Mouse (Mus musculus) c-Kit-positive CD71-positive TER-119-negative erythroid progenitor cells, embryonic 14.5 days (primary cell): Measurements from ENCODE around the gene 4833439L19Rik.
"Not testable (repeated sequence)": the region's sequence is repeated elsewhere in the genome, so short reads cannot be mapped to it uniquely, and the experiment has no call there.

Experiments used
- DNase-seq: peaks from one replicate; pipeline ENCODE4 v3.0.0-alpha.2; 2013; ENCODE audit warnings: low read depth

Gene 4833439L19Rik

GRCm38 (mm10) chr13:54565201-54565581, at the start of gene 4833439L19Rik:
Gene 4833439L19Rik, minus strand, starts transcription at chr13:54565435.
- DNase-seq, result peak; percentile 90

DNA sequence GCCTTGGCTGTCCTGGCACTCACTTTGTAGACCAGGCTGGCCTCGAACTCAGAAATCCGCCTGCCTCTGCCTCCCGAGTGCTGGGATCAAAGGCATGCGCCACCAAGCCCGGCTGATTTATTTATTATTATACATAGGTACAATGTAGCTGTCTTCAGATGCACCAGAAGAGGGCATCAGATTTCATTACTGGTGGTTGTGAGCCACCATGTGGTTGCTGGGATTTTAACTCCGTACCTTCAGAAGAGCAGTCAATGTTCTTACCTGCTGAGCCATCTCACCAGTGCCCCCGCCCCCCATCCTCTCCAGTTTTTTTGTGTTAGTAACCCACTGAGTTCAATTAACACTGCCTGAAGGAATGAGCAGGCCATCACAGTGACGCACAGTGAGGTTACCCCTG, 47.9 kb upstream of the 4833439L19Rik start:
- DNase-seq, result not testable (repeated sequence)

DNA sequence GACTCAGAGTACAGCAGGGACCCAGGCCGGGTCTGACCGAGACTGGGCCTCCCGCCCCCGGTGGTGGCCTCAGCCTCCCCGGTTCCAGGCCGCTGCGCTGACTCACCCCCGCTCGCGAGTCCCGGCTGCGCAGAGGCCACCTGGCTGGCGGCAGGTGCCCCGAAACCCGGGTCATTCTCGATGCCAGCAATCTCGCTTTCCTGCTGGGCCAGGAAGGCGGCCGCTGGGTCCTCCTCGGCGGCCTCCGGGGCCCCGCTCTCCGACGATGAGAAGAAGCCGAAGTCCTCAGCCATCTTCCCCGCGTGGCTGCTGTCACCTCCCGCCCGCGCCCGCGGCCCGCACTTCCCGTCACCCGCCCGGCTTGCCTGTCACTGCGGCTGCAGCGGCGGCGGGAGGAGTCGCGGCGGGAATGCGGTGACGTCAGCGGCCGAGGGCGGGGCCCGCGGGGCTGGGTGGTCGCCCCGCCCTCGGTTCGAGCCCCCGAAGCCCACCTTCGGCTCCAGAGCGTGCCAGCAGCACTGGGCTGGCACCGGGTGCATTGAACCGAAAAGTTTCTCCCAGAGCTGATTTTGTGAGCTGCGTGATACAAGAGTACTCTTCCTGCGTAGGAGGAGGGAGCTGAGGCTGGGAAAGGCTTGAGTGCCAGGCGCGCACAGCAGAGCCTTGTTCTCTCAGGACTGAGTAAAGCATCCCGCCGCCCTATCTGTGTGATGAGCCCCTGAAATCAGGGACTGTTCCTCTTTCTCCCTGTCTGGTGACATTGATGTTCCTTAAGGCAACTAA, 45.9 kb upstream of the 4833439L19Rik start, which contains the start of gene Cltb:
Gene Cltb, minus strand, starts transcription at position 373 of the 783 bp plus-strand sequence.
- DNase-seq, result no peak

- no peak for DNase-seq
Observed at GRCm38 (mm10) chr13:54610613-54610971, 45.4 kb upstream of the 4833439L19Rik start.

- no peak for DNase-seq
Observed at GRCm38 (mm10) chr13:54609301-54609700, 44.1 kb upstream of the 4833439L19Rik start.

- no peak for DNase-seq
Observed at GRCm38 (mm10) chr13:54608666-54609065, 43.4 kb upstream of the 4833439L19Rik start.

DNA sequence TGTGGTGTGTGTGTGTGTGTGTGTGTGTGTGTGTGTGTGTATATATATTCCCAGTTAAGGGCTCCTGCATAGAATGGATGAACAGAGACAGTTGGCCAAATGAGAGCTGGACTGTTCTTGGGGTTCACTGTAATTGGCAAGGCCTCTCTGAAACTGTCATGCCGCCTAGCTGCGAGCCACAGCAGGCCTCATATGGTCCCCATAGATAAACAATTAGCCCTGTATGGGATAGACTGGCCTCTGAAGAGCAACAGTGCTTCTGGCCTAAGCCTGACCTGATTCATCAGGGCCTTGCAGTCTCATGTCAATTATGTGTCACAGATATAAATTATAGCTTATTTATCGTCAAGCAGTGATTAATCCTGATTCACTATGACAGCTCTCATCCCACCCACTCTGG, 42.8 kb upstream of the 4833439L19Rik start:
- no peak for DNase-seq

- no peak for DNase-seq
Observed at GRCm38 (mm10) chr13:54607204-54607603, 42.0 kb upstream of the 4833439L19Rik start.

DNA sequence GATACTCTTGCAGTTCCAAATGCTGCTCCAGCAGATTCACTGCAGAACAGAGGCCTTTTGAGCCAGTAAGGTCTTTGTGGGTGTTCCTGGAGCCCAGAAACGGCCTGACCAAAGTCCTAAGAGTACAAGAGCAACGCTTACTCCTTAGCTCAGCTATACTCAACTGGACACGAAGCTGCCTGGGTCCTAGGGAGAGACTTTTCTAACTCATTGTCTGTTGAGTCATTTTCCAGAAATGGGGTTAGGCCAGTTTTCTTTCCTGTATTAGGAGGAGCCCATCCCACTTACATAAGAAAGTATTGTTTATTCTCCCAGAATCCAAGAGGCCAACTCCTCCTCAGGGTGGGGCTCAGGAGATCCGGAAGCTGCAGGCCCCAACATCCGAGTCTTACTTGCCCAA, 40.2 kb upstream of the 4833439L19Rik start:
- DNase-seq, result no peak

- DNase-seq, result no peak
Observed at GRCm38 (mm10) chr13:54604221-54604620, 39.0 kb upstream of the 4833439L19Rik start.

DNA sequence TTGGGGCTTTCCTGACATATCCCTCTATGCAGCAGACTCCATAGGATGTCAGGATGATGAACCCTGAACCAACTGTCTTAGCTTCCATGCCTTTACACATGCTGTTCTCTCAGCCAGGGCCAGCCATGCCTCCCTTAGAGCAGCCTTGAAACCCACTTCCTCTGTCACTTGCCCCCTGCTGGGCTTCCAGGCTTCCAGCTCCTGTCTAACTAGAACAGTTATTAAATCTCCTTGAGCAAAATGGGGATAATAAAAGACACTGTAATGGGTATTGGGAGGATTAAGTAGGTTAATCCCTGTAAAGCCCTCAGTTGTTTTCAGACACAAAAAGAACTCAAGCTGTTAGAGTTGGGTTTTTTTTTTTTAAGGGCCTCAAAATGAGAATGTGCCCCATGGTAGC, 38.3 kb upstream of the 4833439L19Rik start:
- no peak for DNase-seq

DNA sequence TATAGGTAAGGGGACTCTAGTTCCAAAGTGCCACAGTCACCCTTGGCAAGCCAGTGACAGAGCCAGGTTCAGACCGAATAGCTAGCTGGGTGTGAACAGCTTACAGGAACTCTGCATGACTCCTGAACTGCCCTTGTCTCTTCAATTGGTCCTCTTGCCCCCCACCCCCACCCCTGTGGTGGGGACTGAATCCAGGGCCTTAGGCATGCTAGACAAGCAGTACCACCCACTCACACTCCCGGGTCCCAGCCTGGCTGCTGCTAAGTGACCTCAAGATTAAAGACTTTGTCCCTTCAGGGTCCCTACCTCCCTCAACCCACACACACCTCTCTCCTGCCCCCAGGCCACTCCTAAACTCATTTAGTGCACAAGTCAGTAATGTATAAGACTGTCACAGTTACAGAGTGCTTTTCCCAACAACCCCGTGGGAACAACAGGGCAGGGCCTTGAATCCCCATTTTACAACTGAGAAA, 37.4 kb upstream of the 4833439L19Rik start:
- no peak for DNase-seq

DNA sequence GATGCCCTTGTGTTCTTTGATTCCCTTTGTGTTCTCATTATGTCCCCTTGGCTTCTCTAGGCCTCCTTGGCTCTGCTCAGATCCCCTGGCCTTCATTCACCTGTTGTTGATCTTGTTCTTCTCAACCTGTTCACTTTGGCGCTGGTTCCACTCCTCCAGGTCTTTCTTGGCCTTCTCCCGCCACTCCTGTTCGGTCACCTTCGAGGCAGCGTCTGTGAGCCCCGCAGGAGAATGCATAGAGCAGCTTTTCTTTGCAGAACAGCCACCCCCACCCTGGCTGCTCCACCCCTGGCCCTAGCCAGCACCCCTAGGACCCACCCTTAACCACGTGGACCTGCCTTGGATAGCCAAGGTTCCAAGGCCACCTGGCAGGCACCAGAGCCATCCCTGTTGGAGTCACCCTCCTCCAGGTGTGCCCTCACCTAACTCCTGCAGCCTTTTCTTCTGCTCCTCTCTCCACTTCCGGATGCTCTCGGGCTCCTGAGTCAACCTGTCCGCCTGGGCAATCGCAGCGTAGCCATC, 33.4 kb upstream of the 4833439L19Rik start:
- DNase-seq, result no peak

- DNase-seq, result no peak
Observed at GRCm38 (mm10) chr13:54596870-54597269, 31.6 kb upstream of the 4833439L19Rik start.

- DNase-seq, result no peak
Observed at GRCm38 (mm10) chr13:54596107-54596690, 31.0 kb upstream of the 4833439L19Rik start.

DNA sequence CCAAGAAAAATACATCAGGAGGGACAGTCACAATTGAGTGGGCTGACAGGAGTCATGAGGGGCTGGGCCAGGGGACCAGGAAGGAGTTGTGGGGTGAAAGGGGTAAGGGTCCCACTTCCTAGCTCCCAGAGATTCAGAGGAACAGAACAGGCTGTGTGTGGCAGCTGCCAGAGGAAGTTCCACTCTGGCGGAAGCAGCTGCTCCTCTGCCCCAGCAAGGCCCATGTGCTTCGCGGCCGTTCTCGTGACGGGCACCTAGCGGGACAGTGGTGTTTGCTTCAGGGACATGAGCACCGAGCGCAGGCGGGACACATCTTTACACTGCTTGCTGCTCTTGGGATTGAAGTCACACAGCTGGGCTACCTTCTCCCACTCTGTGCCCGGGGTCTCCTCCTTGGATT, 28.4 kb upstream of the 4833439L19Rik start:
- no peak for DNase-seq

DNA sequence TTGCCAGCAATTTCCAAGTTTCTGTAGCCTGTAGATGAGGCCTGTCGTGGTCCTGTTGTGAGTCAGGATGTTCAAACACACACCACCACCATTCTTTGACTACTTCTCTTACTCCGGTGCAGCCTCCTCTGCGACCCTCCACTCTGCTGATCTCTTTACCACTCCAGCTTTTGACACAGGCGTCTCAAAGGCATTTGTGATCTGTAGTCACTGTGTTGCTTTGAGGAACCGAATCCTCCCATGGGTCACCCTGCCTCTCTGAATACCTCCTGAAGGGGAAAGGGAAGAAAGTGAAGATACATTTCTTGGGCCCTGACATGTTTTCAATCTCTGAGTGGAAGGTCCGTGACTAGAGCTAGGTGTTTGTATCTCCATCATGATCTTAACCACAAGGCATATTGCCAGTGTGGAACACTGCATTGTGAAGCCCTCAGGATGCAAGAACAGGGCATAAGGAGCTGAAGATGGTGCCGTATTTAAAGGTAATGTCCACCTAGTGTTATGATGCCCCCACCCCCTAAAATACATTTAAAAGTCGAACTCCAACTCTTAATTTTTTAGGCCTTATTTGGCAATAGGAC, 26.6 kb upstream of the 4833439L19Rik start:
- DNase-seq, result no peak

- peak; percentile 99 for DNase-seq
Observed at GRCm38 (mm10) chr13:54589996-54590951, 25.0 kb upstream of the 4833439L19Rik start, which contains the start of the genes Nop16 and Higd2a. Gene Nop16, minus strand, starts transcription at chr13:54590090. Gene Higd2a, plus strand, starts transcription at chr13:54590207.

GRCm38 (mm10) chr13:54589414-54589995, 24.3 kb upstream of the 4833439L19Rik start:
- no peak for DNase-seq

DNA sequence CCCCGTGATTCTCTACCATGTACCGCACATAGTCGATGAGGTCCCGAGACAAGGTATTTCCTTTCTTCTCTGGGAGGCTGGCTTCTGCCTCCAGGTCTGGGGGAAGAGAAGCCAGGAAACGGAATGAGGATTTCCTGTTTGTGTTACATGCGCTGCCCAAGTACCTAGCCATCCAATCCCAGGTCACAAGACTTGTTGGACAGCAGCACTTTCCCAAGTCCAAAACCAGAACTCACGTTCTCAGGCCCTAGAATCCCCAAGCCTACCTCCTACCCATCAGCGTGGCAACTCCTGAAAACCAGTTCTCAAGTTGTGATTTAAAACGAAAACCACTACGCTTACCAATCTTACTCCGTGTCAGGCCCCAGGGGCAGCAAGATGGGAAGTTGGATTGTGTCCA, 20.6 kb upstream of the 4833439L19Rik start:
- DNase-seq, result no peak

- DNase-seq, result no peak
Observed at GRCm38 (mm10) chr13:54582860-54583259, 17.6 kb upstream of the 4833439L19Rik start.
